Mouse (Mus musculus) G1E (cell line): ENCODE results near the gene Bckdk.

ENCODE experiments used
- CTCF ChIP-seq: IDR thresholded peaks from 2 replicates; pipeline ENCODE4 v1.5.1; 2012; ENCODE audit warnings: low read depth, low read length, inconsistent platforms, mixed read lengths
- GATA1 ChIP-seq: IDR thresholded peaks from 2 replicates; pipeline ENCODE4 v1.6.1; 2012; ENCODE audit warnings: borderline replicate concordance, low read length, inconsistent platforms, mixed read lengths
- GATA2 ChIP-seq: IDR thresholded peaks from 2 replicates; pipeline ENCODE4 v1.6.1; 2012; ENCODE audit warnings: low read depth, low read length, inconsistent platforms, borderline replicate concordance
- POLR2AphosphoS5 ChIP-seq: IDR thresholded peaks from 2 replicates; pipeline ENCODE4 v1.6.1; 2012; ENCODE audit warnings: low read depth, low read length, inconsistent platforms; ENCODE audit not compliant: insufficient replicate concordance
- TAL1 ChIP-seq: conservative IDR thresholded peaks from 2 replicates; pipeline ENCODE4 v1.6.1; 2012; ENCODE audit warnings: low read depth, low read length, inconsistent platforms, mixed read lengths

DNA sequence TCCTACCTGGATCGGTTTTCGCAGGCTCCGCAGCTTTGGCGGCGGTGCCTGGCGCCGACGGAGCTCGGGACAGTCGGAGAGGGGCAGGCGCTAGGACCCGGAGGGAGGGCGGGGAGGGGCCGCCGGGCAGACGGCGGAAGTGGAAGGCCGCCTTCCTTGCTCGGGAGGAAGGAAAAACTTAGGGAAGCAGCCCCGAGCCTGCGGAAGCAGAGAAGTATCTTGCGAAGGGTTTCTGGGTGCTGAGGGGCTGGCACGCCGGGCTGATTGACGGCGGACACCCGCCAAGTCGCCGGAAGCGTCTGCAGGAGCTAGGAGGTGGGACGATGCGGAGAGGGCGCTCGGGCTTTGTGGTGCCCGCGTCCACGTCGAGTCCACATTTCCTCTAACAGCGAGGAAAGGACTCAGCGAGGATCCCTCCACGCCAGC is 27.8 kb upstream of the Bckdk start, which contains the start of gene Zfp646:
- TF ChIP-seq CTCF, result no peak
- TF ChIP-seq GATA1, result no peak
- TF ChIP-seq GATA2, result no peak
- no peak for TF ChIP-seq POLR2AphosphoS5
- TF ChIP-seq TAL1, result no peak
